8 mouse cellular contexts compared by ENCODE assay signal in the genomic region with DNA sequence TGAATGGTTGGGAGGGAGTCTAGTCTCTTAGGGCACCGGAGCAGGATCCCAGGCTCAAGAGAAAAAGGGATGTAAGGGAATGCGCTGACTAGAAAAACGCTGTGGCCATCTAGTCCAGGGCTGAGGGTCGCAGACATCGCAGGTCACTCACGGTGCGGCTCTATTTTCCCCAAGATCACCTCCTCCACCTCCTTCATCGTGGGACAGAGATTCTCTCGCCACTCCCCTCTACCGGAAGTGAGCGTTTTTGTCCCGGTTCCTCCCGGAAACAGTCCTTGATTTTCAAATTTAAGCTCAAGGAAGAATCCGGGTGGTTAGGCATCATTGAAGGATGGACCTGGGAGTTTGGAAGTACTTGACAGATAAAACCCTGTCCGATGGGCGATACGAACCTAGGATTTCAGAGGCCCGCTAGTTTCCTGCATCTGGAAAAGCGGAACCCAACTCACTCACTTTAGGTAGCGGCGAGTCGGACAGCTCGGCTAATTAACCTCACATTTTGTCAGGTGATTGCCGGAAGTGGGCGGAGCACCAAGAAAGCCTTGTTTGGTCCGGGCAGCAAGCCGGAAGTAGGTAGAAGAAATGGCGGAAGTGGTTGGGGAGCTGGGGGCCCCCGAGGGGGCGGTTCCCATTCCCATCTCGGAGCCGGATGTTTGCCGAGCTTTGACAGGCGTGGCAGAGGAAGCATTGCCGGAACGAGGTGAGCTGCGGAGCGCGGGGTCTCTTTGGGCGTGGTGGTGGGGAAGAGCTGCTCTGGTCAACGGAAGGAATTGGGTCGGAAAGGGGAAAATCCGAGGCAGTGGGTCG. TPM values are rescaled to one million over a fixed set of nuclear protein-coding genes. Genes with fewer than 3 reads are reported as not detected.
DNase-seq lines count a peak whose midpoint lies in the region; ATAC-seq and TF ChIP-seq lines count a peak whose summit lies in the region.

Gene Zfp408, minus strand, starts transcription at position 239 of the 807 bp plus-strand sequence.
Gene Arhgap1, plus strand, starts transcription at position 308 of the 807 bp plus-strand sequence.

- no peak for TF ChIP-seq CTCF in lung, adult 2 months (IDR thresholded peaks at IDR 0.05; ENCODE audit: insufficient read depth, low read length)

- TF ChIP-seq POLR2A in lung, adult 2 months (IDR thresholded peaks at IDR 0.05; ENCODE audit: borderline replicate concordance, extremely low read depth, low read depth, low read length) = peak; percentile 74; the same call in 1 of the 2 replicates

- peak; percentile 99 for DNase-seq in ES-E14 (ENCODE audit: low read depth, low spot score)
- peak; percentile 95 for DNase-seq in cerebellum, adult 11-12 months
- DNase-seq in heart, postnatal 25 days (ENCODE audit: low spot score) = peak; percentile 92
- DNase-seq in layer of hippocampus, adult 18-20 months (ENCODE audit: low spot score in 2 of 2) = peak; percentile 94 to 98
- peak; percentile 95 for DNase-seq in lung, adult 2 months
- peak; percentile 94 to 96 for DNase-seq in thymus, adult 18-20 months

- no peaks in the 10 kb centered on the region; a peak in 1 of 4 replicates for H3K4me1 ChIP-seq in ES-E14 (ENCODE audit: control insufficient read depth in 2 of 2, insufficient read depth in 2 of 2, low read length in 2 of 2, poor library complexity in 1 of 2)
- H3K4me1 ChIP-seq in forebrain, embryonic 15.5 days = peaks cover 29% of the 10 kb centered on the region
- H3K4me1 ChIP-seq in lung, adult 2 months (ENCODE audit: control insufficient read depth, insufficient read depth, low read length) = 0 out of 2 replicates have a peak, but pooled peaks cover 2% of the 10 kb centered on the region

- peaks cover 34% of the 10 kb centered on the region for H3K36me3 ChIP-seq in ES-E14 (ENCODE audit: control insufficient read depth, insufficient read depth, low read length, poor library complexity, severe bottlenecking)
- H3K36me3 ChIP-seq in forebrain, embryonic 15.5 days = peaks cover 40% of the 10 kb centered on the region

- WGBS in forebrain, embryonic 15.5 days = under 1% methylated on average over 44 of the region's 44 CpGs
- under 1% methylated on average over 44 of the region's 44 CpGs for WGBS in lung, adult 2 months

- peak within 1 kb of the TSS; percentile 99 for H3K4me2 ChIP-seq in forebrain, embryonic 15.5 days (replicated peaks)

- peak within 1 kb of the TSS; percentile 66 for H3K27ac ChIP-seq in ES-E14 (ENCODE audit: insufficient read depth, low read depth, low read length, poor library complexity, severe bottlenecking)
- peak within 1 kb of the TSS; percentile 91 for H3K27ac ChIP-seq in forebrain, embryonic 15.5 days (replicated peaks)

- in situ Hi-C loops in ES-E14 (cut with MboI; ENCODE audit: low sequenced_read_pairs in 2 of 2, unreplicated experiment in 2 of 2) = no loop called here

- H3K4me3 ChIP-seq in ES-E14 (ENCODE audit: insufficient read depth in 1 of 2, low read depth in 1 of 2, low read length in 2 of 2, poor library complexity in 1 of 2, severe bottlenecking in 1 of 2) = peak within 1 kb of the TSS; percentile 85 to 89
- H3K4me3 ChIP-seq in forebrain, embryonic 15.5 days = peak within 1 kb of the TSS; percentile 82
- H3K4me3 ChIP-seq in lung, adult 2 months (replicated peaks; ENCODE audit: extremely low read depth, low read depth, low read length) = peak within 1 kb of the TSS; percentile 98

- H3K9ac ChIP-seq in ES-E14 (ENCODE audit: insufficient read depth, low read depth, low read length, poor library complexity, severe bottlenecking) = peak within 1 kb of the TSS; percentile 96
- peak within 1 kb of the TSS; percentile 89 for H3K9ac ChIP-seq in forebrain, embryonic 15.5 days (replicated peaks)

- H3K9me3 ChIP-seq in ES-E14 (ENCODE audit: control insufficient read depth, insufficient read depth, low read depth, low read length) = no peaks in the 10 kb centered on the region
- no peaks in the 10 kb centered on the region for H3K9me3 ChIP-seq in forebrain, embryonic 15.5 days

- peak; percentile 94 for ATAC-seq in forebrain, embryonic 15.5 days (replicated peaks)
- ATAC-seq in neutrophil, adult 5-6 weeks (ENCODE audit: extremely low read depth, insufficient number of reproducible peaks, low FRiP score, poor library complexity, severe bottlenecking) = peak; percentile 91

- H3K27me3 ChIP-seq in forebrain, embryonic 15.5 days = no peaks in the 10 kb centered on the region

- intact Hi-C loops in heart, postnatal 25 days (cut with DNase I) = no loop called here

TF ChIP-seq in ES-E14, 5 proteins besides CTCF, POLR2A, EP300 and RAD21:
- TF ChIP-seq HCFC1 (IDR thresholded peaks at IDR 0.05; ENCODE audit: borderline replicate concordance, insufficient read depth, low read length) (peak; percentile 85), CHD2 (IDR thresholded peaks at IDR 0.05; ENCODE audit: low read depth, low read length) (peak; percentile 62; the same call in 1 of the 2 replicates), ZNF384 (IDR thresholded peaks at IDR 0.05; ENCODE audit: low read depth, low read length) (0 out of 2 replicates have a peak, but pooled peaks have one; percentile 30), ZC3H11A (IDR thresholded peaks at IDR 0.05; ENCODE audit: borderline replicate concordance, low read depth, low read length) (no peak), MAFK (IDR thresholded peaks at IDR 0.05; ENCODE audit: insufficient read depth, low read depth, low read length) (no peak)

RNA-seq across cellular contexts. Expression of gene Zfp408, which starts in this region (rescaled TPM):
- 21.2 and 28.8 TPM in 2 replicates for total RNA-seq in ES-E14 (2012; rRNA removed)
- 13.8 and 14.8 TPM in 2 replicates for polyA plus RNA-seq in forebrain, embryonic 15.5 days (2015; fragmentation: Nextera tagmentation; extraction: Ambion mirVana)
- 1 to 10 TPM; 5.2 to 5.7 TPM for total RNA-seq in heart, postnatal 25 days (2021)
- 1 to 10 TPM; 7.2 to 9.4 TPM for total RNA-seq in layer of hippocampus, adult 18-20 months (2021)
- polyA plus RNA-seq in lung, adult 2 months (2012; rRNA removed) = 14.5 and 17.2 TPM in 2 replicates
- 19.0 and 19.2 TPM in 2 replicates for total RNA-seq in neutrophil, adult 5-6 weeks (2017)

RNA-seq across cellular contexts. Expression of gene Arhgap1, which starts in this region (rescaled TPM):
- 28.9 and 49.3 TPM in 2 replicates for total RNA-seq in ES-E14 (2012; rRNA removed)
- 88.7 and 92.7 TPM in 2 replicates for polyA plus RNA-seq in forebrain, embryonic 15.5 days (2015; fragmentation: Nextera tagmentation; extraction: Ambion mirVana)
- 10 to 100 TPM; 24.7 to 27.7 TPM for total RNA-seq in heart, postnatal 25 days (2021)
- 10 to 100 TPM; 62.1 to 65.6 TPM for total RNA-seq in layer of hippocampus, adult 18-20 months (2021)
- polyA plus RNA-seq in lung, adult 2 months (2012; rRNA removed) = 130 and 170 TPM in 2 replicates
- total RNA-seq in neutrophil, adult 5-6 weeks (2017) = 75.8 and 91.2 TPM in 2 replicates

Comparison
In these comparisons a context has a peak if more than half of its experiments do, and no peak if none do; other contexts are left out.
1. Peak in every context shown above with its lines: DNase-seq, ATAC-seq, H3K4me3 ChIP-seq and H3K27ac ChIP-seq.